Mouse (Mus musculus) T-helper 1 cell (primary cell): Measurements from ENCODE around the gene Arhgap20.

Experiments used
- in situ Hi-C: fragments of 300-600 bp; cut with MboI, MseI; formaldehyde crosslinking; loops from one replicate; pipeline ENCODE4 v1.15.1; 2025; ENCODE audit warnings: high pct_unique_total_duplicates

The Arhgap20 gene

DNA sequence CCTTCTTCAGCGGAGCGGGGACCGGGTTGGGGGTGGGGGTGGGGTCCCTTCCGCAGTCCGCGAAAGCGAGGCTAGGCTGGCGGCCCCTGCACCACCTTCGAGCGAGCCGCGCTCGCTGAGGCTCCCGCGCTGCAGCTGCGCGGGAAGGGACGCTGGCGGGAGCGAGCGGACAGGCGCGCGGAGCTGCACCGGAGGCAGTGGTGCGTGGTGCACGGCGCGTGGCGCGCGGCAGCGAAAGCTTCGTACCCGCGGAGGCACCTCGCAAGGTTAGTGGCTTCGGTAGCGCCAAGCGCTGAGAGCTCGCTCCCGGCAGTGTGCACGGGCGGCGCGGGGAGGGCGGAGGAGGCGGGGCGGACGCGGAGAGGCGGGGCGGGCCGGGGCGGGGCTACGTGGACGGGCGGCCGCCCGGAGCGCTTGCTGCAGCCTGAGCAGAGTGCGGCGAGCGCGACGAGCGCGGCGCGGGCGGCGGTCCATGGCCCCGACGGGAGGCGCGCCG lies at the start of gene Arhgap20:
Arhgap20 (plus strand) TSS at position 417 of the 496 bp plus-strand sequence.
- in situ Hi-C loops: loop anchor here (10.0 to 25.0 kb wide), 2 partner anchors 340 to 1278 kb away; partner anchors contain the start of gene Plet1

DNA sequence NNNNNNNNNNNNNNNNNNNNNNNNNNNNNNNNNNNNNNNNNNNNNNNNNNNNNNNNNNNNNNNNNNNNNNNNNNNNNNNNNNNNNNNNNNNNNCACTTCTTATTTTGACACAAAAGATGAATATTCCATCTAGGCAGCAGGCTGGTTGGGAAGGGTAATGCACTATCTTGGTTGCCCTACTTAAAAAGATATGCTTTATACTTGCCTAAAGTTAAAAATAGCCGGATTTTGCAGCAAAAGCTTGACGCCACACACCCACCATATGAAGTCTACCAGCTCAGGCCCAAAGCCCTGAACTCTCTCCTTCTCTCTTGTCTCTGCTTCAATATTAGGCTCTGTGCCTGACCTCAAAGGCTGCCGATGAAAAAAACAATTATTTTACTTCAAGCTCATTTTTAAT lies 46.3 kb upstream of the Arhgap20 start:
- in situ Hi-C loops: no loop called here

DNA sequence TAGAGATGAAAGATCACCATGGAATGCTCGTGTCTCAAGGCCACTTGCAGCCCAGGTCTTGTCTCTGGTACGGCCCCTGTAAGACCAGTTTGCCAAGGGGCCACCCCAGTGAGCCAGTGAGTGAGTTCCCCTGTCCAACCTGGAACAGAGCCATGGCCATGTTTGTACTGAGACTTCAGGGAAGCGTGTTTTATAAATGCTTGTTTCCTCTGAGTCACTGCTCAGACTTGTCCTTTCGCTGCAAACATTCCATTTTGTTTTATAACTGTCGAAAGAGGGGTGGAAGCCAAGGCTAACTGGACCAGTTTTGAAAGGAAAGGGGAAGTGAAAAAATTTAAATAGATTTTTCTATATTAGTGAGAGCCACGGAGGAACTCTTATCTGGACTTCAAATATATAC lies 37.2 kb upstream of the Arhgap20 start:
- in situ Hi-C loops: no loop called here

DNA sequence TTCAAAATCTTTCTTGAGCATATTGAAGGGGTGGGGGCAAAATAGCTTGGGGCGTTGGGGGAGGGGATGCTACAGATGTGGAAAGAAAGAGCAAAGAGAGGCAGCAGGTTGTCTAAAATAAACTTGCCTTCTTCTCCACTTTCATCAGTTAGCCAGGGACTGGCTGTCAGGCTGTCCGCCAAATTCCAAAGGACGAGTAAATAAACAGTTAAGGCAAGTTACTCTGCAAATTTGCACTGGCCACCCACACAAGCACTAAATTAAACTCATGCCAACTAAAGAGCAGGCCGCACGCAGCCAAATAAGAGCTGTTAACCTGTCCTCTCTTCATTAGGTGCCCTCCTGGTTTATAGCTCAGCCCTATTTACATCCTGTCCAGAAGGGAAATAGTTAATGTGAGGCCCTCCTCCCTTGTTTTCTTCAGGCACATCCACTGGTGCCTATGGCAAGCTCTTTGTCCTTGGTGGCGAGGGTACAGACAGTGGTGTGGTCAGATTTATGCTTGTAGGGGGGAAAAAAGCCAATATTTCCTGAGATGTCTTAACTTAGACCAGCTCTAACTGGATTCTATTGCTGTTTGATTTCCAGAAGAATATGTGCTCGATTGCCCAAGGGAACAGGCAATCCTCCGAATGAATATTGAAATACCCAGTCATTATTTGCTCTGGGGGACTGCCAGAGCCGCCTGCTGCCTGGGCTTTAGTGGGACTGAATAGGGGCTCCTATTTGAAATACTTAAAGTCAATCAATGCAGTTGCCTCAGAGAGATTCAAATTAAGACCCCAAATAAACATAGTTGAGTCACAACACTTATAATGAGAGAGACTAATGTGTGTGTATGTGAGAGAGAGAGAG lies 29.7 kb upstream of the Arhgap20 start:
- in situ Hi-C loops: no loop called here

DNA sequence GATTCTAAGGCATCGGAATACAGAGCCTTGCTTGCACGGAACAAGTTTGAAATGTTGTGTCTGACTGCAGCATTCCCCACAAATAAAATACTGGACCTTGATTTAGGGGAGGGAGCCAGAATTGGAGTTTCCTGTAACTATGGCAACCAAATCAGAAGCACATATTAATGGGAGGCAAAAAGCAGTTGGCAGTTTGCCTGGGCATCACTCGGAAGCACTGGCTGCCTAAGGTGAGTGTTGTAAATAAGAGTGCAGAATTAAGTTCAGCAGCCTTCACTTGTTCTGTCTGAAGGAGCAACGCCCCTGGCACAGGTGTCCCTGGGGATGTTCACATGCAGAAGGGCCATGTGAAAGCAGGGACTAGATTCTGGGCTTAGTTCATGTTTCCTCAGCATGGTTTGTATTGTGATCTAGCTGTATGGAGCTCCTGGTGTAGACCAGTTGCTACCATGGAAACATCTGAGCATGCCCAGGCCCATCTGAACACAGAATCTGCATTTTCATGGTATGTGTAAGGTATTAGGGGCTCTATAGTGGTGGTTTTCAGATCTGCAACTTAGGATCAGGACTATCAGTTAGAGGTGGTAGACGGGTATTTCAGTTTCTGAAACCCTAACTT lies 28.3 kb upstream of the Arhgap20 start:
- in situ Hi-C loops: no loop called here

DNA sequence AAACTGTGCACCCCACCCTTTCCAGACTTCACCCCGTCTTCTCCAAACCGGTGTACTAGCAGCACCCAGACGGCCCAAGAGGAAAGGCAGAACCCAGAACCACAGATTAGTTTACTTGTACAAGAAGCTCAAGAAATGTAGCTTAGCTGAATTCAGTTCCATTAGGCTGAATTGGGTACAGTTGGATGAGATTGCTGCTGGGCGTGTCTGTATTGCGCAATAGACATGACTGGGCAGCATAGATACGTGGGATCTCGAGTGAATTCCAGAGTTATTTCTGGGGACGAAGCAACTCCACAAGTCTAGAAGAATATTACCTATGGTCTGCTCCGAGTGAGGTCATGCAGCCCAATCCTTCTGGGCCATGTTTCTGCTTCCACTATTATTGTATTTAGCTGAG lies 26.8 kb upstream of the Arhgap20 start:
- in situ Hi-C loops: no loop called here

DNA sequence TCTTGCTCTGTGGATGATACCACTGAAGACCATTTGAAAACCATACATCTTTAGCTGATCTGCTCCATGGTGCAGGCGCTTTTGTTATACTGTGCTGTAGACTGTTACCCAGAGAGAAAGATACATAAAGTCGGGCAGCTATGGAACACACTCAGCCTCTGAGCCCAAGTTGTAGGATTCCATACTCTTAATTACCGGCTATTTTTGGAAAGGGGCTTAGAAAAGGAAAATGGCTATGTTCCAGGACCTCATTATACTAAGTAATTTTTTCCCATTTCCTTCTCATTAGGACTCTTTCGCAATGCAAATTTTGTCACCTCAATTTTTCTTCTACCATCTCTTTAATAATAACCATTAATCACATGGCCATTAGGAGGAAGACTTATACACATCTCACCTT lies 25.3 kb upstream of the Arhgap20 start:
- in situ Hi-C loops: no loop called here

DNA sequence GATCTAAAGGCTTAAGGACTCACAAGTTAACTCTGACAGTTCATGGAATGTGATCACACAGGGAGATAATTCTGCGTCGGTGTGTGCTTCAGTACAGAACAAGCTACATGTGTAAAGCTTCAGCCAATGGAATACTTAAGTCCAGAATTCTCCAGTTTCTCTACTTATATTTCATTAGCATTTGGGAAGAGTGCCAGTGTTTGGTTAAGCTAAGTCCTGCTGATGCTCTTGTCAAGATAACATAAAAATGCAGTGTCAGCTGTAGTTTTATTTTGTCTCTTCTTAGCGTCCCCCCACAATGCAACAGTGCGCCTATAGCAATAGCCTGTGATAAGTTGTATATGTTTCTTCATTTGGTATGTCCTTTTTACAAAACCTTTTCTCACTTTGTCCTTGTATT lies 15.0 kb upstream of the Arhgap20 start:
- in situ Hi-C loops: loop anchor here (25.0 kb wide), 1 partner anchor 1263 kb away; the partner anchor contains the start of gene Plet1

DNA sequence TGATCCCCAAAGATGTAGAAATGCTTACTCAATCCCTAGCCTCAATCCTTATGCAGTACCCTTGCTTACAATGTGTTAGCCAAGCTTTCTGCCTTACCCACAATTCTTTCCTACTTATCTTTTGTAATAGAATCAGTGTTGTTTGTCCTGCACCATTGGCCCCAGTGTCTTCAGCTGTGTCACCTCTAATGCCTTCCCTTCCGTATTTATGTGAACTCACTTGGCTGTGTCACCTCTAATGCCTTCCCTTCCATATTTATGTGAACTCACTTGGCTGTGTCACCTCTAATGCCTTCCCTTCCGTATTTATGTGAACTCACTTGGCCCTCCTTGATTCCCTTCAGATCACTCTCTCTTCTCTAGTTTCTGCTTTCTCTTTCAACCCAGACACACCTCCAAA lies 4.1 kb upstream of the Arhgap20 start:
- in situ Hi-C loops: loop anchor here (10.0 to 25.0 kb wide), 2 partner anchors 344 to 1274 kb away; partner anchors contain the start of gene Plet1

DNA sequence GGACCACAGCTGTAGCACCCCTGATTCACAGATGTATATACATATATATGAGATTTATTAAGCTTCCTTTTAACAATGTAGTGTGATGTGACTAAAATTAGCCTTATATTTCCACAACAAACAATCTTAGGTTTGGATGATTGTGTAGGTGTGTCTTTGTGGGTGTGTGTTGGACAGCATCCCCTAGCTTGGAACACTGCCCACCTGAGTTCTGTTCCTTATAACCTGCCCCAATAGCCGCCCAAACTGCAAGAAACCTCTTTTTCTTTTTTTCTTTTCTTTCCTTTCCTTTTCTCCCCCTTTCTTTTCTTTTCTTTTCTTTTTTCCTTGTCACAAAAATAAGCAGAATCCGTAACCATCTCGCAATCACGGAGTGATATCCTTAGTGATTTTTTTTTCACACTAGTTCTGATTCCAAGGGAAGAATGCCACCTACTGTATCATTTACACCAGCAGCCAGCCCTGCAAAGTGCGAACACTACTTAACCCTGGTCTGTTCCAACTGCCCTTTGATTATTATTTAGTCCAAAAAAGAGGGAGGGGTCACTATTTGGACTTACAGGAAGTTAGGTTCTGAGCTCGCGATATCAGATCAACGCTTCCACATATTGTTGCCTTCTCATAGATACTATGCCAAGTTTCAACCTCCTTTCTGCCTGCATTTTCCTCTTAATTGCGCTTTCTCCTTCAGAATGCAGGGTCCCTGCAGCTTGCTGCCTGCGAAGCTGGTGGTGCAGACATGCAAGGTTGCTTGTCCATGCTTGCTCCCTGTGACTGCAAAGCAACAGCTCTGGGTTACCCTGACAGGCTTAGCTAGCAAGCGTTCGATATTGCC lies 879 bp upstream of the Arhgap20 start:
- in situ Hi-C loops: loop anchor here (10.0 to 25.0 kb wide), 2 partner anchors 341 to 1277 kb away; partner anchors contain the start of gene Plet1

DNA sequence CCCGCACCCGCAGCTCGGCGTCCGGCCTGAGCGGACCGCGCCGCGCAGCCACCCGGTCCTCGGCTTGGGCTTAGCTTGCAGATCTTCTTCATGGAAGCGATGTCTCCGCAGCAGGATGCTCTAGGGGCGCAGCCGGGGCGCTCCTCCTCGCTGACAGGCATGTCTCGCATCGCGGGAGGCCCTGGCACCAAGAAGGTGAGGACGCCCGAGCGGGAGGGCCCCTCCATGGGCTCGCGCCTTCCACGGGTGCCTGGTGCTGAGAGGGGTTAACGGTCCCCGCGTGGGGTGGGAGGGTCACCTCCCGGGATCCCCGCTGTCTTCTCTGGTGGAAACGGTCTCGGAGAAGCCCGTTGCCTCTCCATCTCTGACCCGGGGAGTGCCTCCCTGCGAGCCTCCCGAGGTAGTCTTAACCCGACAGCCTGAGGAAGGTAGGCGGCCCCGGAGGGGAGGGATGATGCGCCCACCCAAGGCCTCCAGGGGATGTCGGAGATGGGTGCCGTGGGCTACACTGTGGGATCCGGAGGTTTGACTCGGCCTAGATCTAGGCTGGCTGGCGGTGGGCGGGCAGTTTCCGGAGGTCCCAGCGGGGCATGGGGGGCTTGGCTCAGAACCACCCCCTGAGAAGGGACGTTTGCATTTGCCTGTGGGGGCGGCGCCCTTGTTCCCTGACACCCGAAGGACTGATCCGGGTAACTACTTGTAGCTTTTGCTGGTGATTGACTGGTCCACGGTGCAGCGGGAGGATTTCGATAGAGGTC lies 459 bp downstream of the Arhgap20 start:
- in situ Hi-C loops: loop anchor here (10.0 to 25.0 kb wide), 2 partner anchors 339 to 1278 kb away; partner anchors contain the start of gene Plet1

DNA sequence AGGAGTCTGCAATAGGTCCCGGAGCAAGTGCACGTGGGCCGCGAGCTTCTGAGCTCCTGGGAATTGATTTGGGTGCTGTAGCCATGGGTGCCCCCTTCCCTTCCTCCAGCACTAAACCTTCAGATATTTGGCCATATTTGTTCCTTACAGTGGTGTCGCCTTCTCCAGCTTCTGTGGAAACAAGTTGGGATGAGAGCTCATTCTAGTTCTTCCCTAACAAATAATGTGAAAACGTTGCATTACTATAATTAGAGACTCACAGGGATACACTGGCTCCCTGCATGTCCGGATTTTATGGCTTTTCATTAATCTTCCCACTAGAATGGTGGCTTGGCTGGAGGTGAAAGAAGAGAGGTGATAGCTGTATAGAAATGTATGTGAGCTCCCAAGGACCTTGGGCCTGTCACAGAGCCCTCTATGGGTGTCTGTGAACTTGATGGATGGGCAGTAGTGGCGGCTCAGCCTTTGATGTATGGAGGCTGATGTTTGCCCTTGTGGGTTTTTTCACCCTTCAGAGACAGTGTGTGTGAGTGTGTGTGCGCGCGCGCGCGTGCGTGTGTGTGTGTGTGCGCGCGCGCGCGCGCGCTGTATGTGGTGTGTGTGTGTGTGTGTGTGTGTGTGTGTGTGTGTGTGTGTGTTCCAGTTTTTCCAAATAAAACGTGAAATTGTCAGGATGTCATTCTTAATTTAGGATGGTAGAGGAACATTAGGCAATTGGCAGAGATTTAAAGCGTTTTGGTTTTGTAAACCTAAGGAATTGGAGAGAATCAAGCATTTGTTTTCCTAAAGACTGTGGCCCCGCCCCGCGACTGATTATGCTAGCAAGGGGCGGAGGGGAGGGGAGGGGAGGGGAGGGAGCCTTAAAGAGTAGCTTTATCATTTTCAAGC lies 1.3 kb downstream of the Arhgap20 start:
- in situ Hi-C loops: loop anchor here (10.0 to 25.0 kb wide), 2 partner anchors 338 to 1279 kb away; partner anchors contain the start of gene Plet1

DNA sequence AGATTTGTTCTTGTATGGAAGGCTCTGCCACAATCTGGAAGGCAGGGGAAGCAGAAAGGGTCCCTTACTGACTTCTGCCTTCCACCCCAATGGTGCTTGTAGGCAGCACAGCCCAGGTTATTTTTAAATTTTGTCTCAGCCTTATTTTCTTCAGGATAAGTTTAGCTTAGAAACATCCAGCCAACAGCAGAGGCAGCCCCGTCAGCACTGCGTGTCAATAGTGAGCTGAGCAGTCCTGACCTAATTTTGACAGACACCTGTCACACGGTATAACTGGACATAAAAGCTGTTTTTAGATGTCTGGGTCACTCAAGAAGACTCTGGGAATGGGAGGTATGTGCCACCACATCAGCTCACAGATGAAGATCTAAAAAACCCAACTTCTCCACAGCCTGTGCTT lies 9.1 kb downstream of the Arhgap20 start:
- in situ Hi-C loops: loop anchor here (10.0 to 25.0 kb wide), 2 partner anchors 549 to 1287 kb away; partner anchors contain the start of gene Plet1

DNA sequence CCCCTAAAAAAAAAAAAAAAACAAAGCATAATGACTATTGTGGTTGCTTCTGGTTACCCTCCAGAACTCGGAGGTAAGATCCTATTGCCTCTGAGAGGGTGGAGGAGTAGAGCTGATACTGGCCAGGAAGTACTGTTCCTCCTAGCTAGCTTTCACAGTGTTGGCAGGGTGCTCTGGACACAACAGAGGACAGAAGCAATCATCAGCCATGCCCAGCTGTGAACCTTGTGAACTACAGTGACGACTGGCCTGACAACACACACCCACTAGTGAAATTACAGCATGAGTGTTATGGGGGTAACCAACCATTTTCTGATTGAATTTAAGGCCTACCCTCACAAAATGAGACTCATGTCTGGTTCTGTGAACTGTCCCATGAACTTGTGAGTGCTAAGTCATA lies 11.3 kb downstream of the Arhgap20 start:
- in situ Hi-C loops: loop anchor here (10.0 kb wide), 1 partner anchor 552 kb away; no protein-coding TSS in a partner anchor

DNA sequence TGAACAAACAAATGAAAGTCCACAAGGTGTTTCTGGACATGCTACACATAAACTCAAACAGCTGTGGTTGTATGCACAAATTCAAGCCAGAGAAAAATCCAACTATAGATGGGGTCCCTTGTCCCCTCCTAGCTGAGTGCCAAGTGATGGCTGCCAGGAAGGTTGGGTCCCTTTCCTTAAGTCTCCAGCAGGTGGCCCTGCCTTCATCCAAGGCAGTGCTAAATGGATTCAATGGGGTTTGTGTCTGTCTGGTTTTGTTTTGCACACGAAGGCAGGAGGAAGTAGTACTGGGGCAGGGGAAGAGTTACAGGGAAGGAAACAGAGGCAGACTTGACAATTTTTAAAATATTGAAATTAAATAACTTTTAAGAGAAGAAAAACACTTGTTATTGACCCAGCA lies 12.0 kb downstream of the Arhgap20 start:
- in situ Hi-C loops: loop anchor here (10.0 kb wide), 1 partner anchor 552 kb away; no protein-coding TSS in a partner anchor

DNA sequence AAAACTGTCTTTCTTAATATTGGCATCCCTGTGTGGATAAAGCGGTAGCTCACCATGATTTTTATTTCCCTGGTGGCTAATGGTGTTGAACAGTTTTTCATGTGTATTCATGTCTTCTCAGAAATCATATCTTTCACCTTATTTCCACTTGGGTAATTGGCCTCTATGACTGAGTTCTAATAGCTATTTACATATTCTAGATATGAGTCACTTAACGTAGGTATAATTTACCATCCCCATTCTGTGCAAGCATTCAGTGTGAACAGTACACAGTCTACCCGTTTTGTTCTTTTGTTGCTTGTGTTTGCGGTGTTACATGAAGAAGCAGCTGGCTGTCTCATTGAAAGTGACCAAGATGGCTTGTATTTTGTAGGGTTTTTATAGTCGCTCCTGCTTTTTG lies 14.1 kb downstream of the Arhgap20 start:
- in situ Hi-C loops: loop anchor here (10.0 kb wide), 1 partner anchor 554 kb away; no protein-coding TSS in a partner anchor

DNA sequence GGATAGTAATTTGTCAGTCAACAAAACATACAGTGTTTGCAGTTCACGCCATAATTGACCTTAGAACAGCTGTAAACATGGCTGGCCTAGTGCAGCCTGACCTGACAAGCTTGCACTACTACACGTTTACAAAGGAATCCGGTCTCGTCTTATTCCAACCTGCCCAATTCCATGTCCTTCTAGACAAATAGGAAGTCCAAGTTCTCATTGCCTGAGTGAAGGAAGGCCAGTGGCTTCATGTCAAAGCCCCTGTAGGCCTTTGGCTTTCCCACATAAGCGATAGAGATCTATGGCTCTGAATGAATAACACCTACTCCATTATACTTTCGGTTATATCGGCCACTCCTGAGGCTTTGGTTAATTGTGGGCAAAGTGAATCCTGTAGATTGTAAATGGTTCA lies 16.0 kb downstream of the Arhgap20 start:
- in situ Hi-C loops: no loop called here

DNA sequence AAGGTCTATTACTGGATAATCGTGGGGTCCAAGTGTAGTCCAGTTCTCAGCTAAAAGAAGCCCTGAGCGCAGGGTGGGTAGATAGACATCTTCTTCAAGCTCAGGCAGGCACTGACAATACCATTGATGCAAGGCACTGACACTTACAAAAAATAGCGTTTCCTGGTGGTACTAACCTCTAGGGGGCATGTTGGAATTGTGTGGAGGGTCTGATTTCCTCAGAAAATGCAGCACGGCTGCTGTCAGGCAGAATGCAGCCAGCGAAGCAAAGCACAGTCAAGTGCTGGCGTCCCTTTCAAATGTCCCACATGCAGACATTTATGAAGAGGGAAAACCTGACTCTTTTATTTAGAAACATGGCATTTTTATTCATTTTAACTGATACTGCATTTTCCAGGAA lies 22.2 kb downstream of the Arhgap20 start:
- in situ Hi-C loops: no loop called here

DNA sequence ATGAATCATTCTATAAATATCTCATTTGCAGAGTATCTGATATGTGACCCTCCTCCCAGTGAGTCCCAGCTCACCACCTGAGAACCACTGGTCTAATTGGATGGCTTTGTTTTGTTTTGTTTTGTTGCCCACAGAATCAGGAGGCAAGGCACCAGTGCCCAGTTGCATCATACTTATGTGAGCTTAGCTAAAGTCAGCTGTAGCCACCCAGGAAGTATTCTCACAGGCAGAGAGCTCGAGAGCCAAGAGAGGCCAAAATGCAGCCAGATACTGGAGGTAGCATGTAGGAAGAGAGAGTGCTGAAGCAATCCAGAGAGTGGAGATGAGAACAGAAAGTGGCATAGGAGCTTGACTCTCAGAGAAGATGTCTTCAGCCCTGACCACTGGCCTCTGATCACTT lies 23.3 kb downstream of the Arhgap20 start:
- in situ Hi-C loops: no loop called here
